Mouse (Mus musculus) neural tube, embryonic 14.5 days (tissue): ENCODE data around the gene Ubac2. TPM values are rescaled to one million over a fixed set of nuclear protein-coding genes. Genes with fewer than 3 reads are reported as not detected.

Experiments
- ATAC-seq: fragments of 200-750 bp; cut with Nextera tagmentation; 2 replicates; pipeline ENCODE4 v1.8.0; 2017; ENCODE audit warnings: low read depth, mild to moderate bottlenecking, moderate TSS enrichment, moderate library complexity
- H3K27ac ChIP-seq: fragments of 300-500 bp; sonication (generic); 2 replicates; pipeline ENCODE4 v1.5.1; 2014; ENCODE audit warnings: low read depth, mild to moderate bottlenecking, control low read depth, low read length, moderate library complexity, mixed read lengths
- H3K27me3 ChIP-seq: fragments of 300-500 bp; sonication (generic); 2 replicates; pipeline ENCODE4 v1.6.1; 2014; ENCODE audit warnings: low read length; ENCODE audit not compliant: control insufficient read depth, insufficient read depth
- H3K36me3 ChIP-seq: fragments of 300-500 bp; sonication (generic); 2 replicates; pipeline ENCODE4 v1.6.1; 2014; ENCODE audit warnings: low read length, mixed read lengths; ENCODE audit not compliant: control insufficient read depth, insufficient read depth
- H3K4me1 ChIP-seq: fragments of 300-500 bp; sonication (generic); 2 replicates; pipeline ENCODE4 v1.6.1; 2014; ENCODE audit warnings: low read length; ENCODE audit not compliant: control insufficient read depth, insufficient read depth
- H3K4me2 ChIP-seq: fragments of 300-500 bp; sonication (generic); 2 replicates; pipeline ENCODE4 v1.6.1; 2014; ENCODE audit warnings: mild to moderate bottlenecking, low read depth, low read length, control low read depth
- H3K4me3 ChIP-seq: fragments of 300-500 bp; sonication (generic); 2 replicates; pipeline ENCODE4 v1.5.1; 2014; ENCODE audit warnings: low read depth, low read length, control low read depth, mixed read lengths
- H3K9ac ChIP-seq: fragments of 300-500 bp; sonication (generic); replicated peaks from 2 replicates; pipeline ENCODE4 v1.6.1; 2014; ENCODE audit warnings: low read depth, mild to moderate bottlenecking, control low read depth, low read length, mixed read lengths
- H3K9me3 ChIP-seq: fragments of 300-500 bp; sonication (generic); 2 replicates; pipeline ENCODE4 v1.6.1; 2016; ENCODE audit warnings: low read length; ENCODE audit not compliant: control insufficient read depth
- WGBS: fragments of 180-500 bp; shearing (Covaris S2); extraction: QIAGEN DNeasy Blood & Tissue Kit; methylation state at CpG from one replicate; pipeline ENCODE4 v1.1.7; 2014; 5-methylcytosine and 5-hydroxymethylcytosine counted together
- polyA plus RNA-seq: library from polyadenylated mRNA; unstranded; fragments of >200 nt; fragmentation: Nextera tagmentation; extraction: Ambion mirVana; gene quantifications from 2 replicates; pipeline ENCODE4 v1.2.1, GENCODE M21; 2014

Gene Ubac2
- polyA plus RNA-seq, 1 experiment from 2014 or later: 48.7 TPM

GRCm38 (mm10) chr14:122020567-122020966 is 142.1 kb downstream of the Ubac2 start:
- peaks cover 3% of the 10 kb centered on the region; the same call in 1 of the 2 replicates for H3K36me3 ChIP-seq
- ATAC-seq: no peak
- H3K9ac ChIP-seq: no peak overlapping the region
- H3K27ac ChIP-seq: no peak overlapping the region
- H3K27me3 ChIP-seq: no peaks in the 10 kb centered on the region
- H3K4me1 ChIP-seq: no peaks in the 10 kb centered on the region
- no peaks in the 10 kb centered on the region for H3K9me3 ChIP-seq
- H3K4me3 ChIP-seq: no peak overlapping the region
- WGBS: 93% methylated on average over 6 of the region's 6 CpGs
- no peak overlapping the region for H3K4me2 ChIP-seq

GRCm38 (mm10) chr14:122023054-122023453 is 144.6 kb downstream of the Ubac2 start:
- ATAC-seq: no peak
- no peak overlapping the region for H3K4me3 ChIP-seq
- H3K9ac ChIP-seq: no peak overlapping the region
- H3K4me1 ChIP-seq: no peaks in the 10 kb centered on the region
- WGBS: 96% methylated on average over 1 of the region's 1 CpGs
- H3K36me3 ChIP-seq: peaks cover 3% of the 10 kb centered on the region; the same call in 1 of the 2 replicates
- H3K27me3 ChIP-seq: no peaks in the 10 kb centered on the region
- no peaks in the 10 kb centered on the region for H3K9me3 ChIP-seq
- H3K4me2 ChIP-seq: no peak overlapping the region
- H3K27ac ChIP-seq: no peak overlapping the region

- Histone ChIP-seq H3K36me3 (peaks cover 3% of the 10 kb centered on the region; the same call in 1 of the 2 replicates), H3K9ac (no peak overlapping the region), H3K27me3 (no peaks in the 10 kb centered on the region), H3K27ac (no peak overlapping the region), H3K4me2 (no peak overlapping the region), H3K9me3 (no peaks in the 10 kb centered on the region), H3K4me1 (no peaks in the 10 kb centered on the region), H3K4me3 (no peak overlapping the region)
- ATAC-seq: no peak
These were observed 145.5 kb downstream of the Ubac2 start for GRCm38 (mm10) chr14:122023928-122024327.

GRCm38 (mm10) chr14:122028926-122029745 is 150.7 kb downstream of the Ubac2 start:
- Histone ChIP-seq H3K4me1 (no peaks in the 10 kb centered on the region), H3K4me3 (no peak overlapping the region), H3K9ac (no peak overlapping the region), H3K9me3 (no peaks in the 10 kb centered on the region), H3K27ac (no peak overlapping the region), H3K36me3 (no peaks in the 10 kb centered on the region), H3K4me2 (no peak overlapping the region), H3K27me3 (no peaks in the 10 kb centered on the region)
- 93% methylated on average over 11 of the region's 11 CpGs for WGBS
- no peak for ATAC-seq

- Histone ChIP-seq H3K4me1 (no peaks in the 10 kb centered on the region), H3K36me3 (no peaks in the 10 kb centered on the region), H3K4me2 (no peak overlapping the region), H3K27ac (no peak overlapping the region), H3K9ac (no peak overlapping the region), H3K4me3 (no peak overlapping the region), H3K9me3 (no peaks in the 10 kb centered on the region), H3K27me3 (no peaks in the 10 kb centered on the region)
- 92% methylated on average over 4 of the region's 4 CpGs for WGBS
- ATAC-seq: no peak
These were observed 151.4 kb downstream of the Ubac2 start for GRCm38 (mm10) chr14:122029851-122030250.

- no peaks in the 10 kb centered on the region for H3K4me1 ChIP-seq
These were observed 153.6 kb downstream of the Ubac2 start for GRCm38 (mm10) chr14:122032045-122032444.

GRCm38 (mm10) chr14:122034451-122034850 is 156.0 kb downstream of the Ubac2 start, which contains the start of gene Timm8a2:
Gene Timm8a2 (plus strand): TSS chr14:122034674.
- Histone ChIP-seq H3K9me3 (no peaks in the 10 kb centered on the region), H3K27ac (no peak within 1 kb of the TSS), H3K27me3 (no peaks in the 10 kb centered on the region), H3K4me2 (no peak within 1 kb of the TSS), H3K4me3 (no peak within 1 kb of the TSS), H3K36me3 (no peaks in the 10 kb centered on the region), H3K4me1 (no peaks in the 10 kb centered on the region), H3K9ac (no peak within 1 kb of the TSS)
- ATAC-seq: no peak
- 91% methylated on average over 13 of the region's 13 CpGs for WGBS

More at GRCm38 (mm10) chr14:122032045-122032444, 153.6 kb downstream of the Ubac2 start:
- no peaks in the 10 kb centered on the region for H3K9me3 ChIP-seq
- 90% methylated on average over 2 of the region's 2 CpGs for whole genome bisulfite sequencing
- H3K4me3 ChIP-seq: no peak overlapping the region
- H3K36me3 ChIP-seq: no peaks in the 10 kb centered on the region
- no peaks in the 10 kb centered on the region for H3K27me3 ChIP-seq
- H3K4me2 ChIP-seq: no peak overlapping the region
- no peak overlapping the region for H3K27ac ChIP-seq
- no peak for ATAC-seq
- no peak overlapping the region for H3K9ac ChIP-seq

- no peak for ATAC-seq
- H3K27ac ChIP-seq: no peak overlapping the region
- no peaks in the 10 kb centered on the region for H3K9me3 ChIP-seq
- no peak overlapping the region for H3K9ac ChIP-seq
- H3K4me2 ChIP-seq: no peak overlapping the region
- no peaks in the 10 kb centered on the region for H3K4me1 ChIP-seq
- H3K36me3 ChIP-seq: no peaks in the 10 kb centered on the region
- 97% methylated on average over 1 of the region's 1 CpGs for WGBS
- no peak overlapping the region for H3K4me3 ChIP-seq
- no peaks in the 10 kb centered on the region for H3K27me3 ChIP-seq
These were observed 156.8 kb downstream of the Ubac2 start for GRCm38 (mm10) chr14:122035181-122035580.

- WGBS: 94% methylated on average over 2 of the region's 2 CpGs
These were observed 157.4 kb downstream of the Ubac2 start for GRCm38 (mm10) chr14:122035860-122036259.

More at GRCm38 (mm10) chr14:122035860-122036259, 157.4 kb downstream of the Ubac2 start:
- Histone ChIP-seq H3K27ac (no peak overlapping the region), H3K27me3 (no peaks in the 10 kb centered on the region), H3K36me3 (no peaks in the 10 kb centered on the region), H3K4me3 (no peak overlapping the region), H3K9me3 (no peaks in the 10 kb centered on the region), H3K9ac (no peak overlapping the region), H3K4me2 (no peak overlapping the region), H3K4me1 (no peaks in the 10 kb centered on the region)
- no peak for ATAC-seq
